Mouse (Mus musculus) erythroblast, adult 5-6 weeks (primary cell): ENCODE results near the gene Dynll2. TPM values are rescaled to one million over a fixed set of nuclear protein-coding genes. Genes with fewer than 3 reads are reported as not detected.

ENCODE experiments used
- ATAC-seq: replicated peaks from 2 replicates; pipeline ENCODE4 v1.8.0; 2016; ENCODE audit warnings: moderate number of reproducible peaks, mild to moderate bottlenecking, moderate TSS enrichment, inconsistent platforms; ENCODE audit not compliant: poor library complexity, low FRiP score, severe bottlenecking
- total RNA-seq, 2 experiments: library from RNA; stranded (forward) in 1 of 2; stranded (reverse) in 1 of 2; fragments of 150-400 nt in 1 of 2; fragments of 200-764, 138-1000 nt in 1 of 2; gene quantifications; 2 replicates each; pipeline versions ENCODE4 v1.2.3 to v1.2.4; 2015 to 2017; ENCODE audit warnings: low replicate concordance in 2 of 2

Dynll2 gene
- total RNA-seq (2015; ENCODE audit: low replicate concordance) (2.1 and 2.5 TPM in 2 replicates), total RNA-seq (2017; ENCODE audit: low replicate concordance) (3.2 and 7.8 TPM in 2 replicates)

- peak; percentile 82 for ATAC-seq
Measured at GRCm38 (mm10) chr11:87986831-87987793, at the start of gene Dynll2. Gene Dynll2 (minus strand): TSS chr11:87987533.

- no peak for ATAC-seq
Measured at GRCm38 (mm10) chr11:88036761-88037251, 49.5 kb upstream of the Dynll2 start.

- ATAC-seq = no peak
Measured at GRCm38 (mm10) chr11:88035970-88036369, 48.6 kb upstream of the Dynll2 start.

GRCm38 (mm10) chr11:88031753-88032152 lies 44.4 kb upstream of the Dynll2 start:
- ATAC-seq = no peak

GRCm38 (mm10) chr11:88030836-88031235 lies 43.5 kb upstream of the Dynll2 start:
- ATAC-seq = no peak

DNA sequence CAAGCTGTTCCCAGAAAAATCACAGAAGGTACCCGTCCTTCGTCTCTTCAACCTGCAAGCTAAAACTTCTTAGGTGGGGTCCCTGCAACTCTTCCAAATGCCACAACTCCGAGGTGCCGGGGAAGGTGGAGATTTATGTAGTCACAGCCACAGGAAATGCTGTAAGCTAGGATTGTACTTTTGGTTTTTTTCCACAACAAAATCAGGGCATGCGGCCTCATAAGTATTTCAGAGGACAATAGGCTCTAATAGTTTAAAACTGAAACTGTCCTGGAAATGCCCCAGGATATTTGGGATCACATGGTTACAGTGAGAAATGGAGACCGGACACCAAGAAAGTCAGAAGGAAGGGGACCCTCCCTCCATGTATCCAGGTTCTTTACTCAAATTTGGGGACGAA lies 42.9 kb upstream of the Dynll2 start:
- ATAC-seq = no peak

DNA sequence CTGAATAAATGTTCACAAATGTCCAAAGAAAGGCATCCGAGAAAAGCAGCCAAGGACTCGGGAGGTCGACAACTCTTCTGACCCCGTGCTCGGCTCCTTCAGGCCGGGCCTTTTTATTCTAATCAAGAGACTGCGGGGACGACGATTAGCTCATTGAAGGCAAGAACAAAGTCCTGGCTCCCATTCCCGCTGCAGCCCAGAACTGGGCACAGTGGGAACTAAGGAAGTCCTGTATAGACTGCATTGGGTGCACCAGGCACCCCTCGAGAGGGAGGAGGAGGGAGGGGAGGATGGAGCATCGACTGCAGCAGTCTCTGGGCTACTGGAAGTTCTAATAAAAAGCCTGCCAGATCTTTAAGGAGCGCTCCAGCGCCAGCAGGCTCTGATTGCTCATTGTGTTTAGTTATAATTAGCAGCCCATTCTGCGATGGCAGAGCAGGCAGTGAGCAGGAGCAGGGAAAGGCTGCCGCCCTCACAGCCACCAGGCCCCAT lies 40.9 kb upstream of the Dynll2 start:
- no peak for ATAC-seq

GRCm38 (mm10) chr11:88027391-88028035 lies 40.2 kb upstream of the Dynll2 start:
- no peak for ATAC-seq

DNA sequence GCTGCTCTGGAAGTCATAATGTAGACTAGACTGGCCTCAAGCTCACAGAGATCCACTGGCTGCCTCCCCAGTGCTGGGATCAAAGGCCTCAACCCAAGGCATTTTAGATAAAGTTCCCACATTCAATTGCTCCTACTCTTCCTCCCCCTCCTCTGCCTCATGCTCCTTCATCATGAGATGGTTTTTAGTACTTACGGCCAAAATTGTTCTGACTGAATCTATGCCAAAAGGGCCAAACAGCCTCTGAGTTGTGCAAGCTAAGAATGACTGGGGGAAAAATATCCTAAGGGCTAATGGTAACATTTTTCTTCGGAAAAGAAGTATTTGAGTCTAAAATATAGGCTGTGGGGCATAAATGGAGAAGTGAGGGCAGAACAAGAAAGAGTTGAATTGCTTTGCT lies 36.6 kb upstream of the Dynll2 start:
- ATAC-seq = no peak

- ATAC-seq = no peak
Measured at GRCm38 (mm10) chr11:88015795-88016194, 28.5 kb upstream of the Dynll2 start.

GRCm38 (mm10) chr11:88015161-88015560 lies 27.8 kb upstream of the Dynll2 start:
- no peak for ATAC-seq

GRCm38 (mm10) chr11:88013632-88014031 lies 26.3 kb upstream of the Dynll2 start:
- no peak for ATAC-seq

GRCm38 (mm10) chr11:88012621-88013244 lies 25.4 kb upstream of the Dynll2 start:
- ATAC-seq = no peak

GRCm38 (mm10) chr11:88011914-88012419 lies 24.6 kb upstream of the Dynll2 start:
- ATAC-seq = no peak

- ATAC-seq = no peak
Measured at GRCm38 (mm10) chr11:88011208-88011913, 24.0 kb upstream of the Dynll2 start.

GRCm38 (mm10) chr11:88009542-88010190 lies 22.3 kb upstream of the Dynll2 start:
- no peak for ATAC-seq

DNA sequence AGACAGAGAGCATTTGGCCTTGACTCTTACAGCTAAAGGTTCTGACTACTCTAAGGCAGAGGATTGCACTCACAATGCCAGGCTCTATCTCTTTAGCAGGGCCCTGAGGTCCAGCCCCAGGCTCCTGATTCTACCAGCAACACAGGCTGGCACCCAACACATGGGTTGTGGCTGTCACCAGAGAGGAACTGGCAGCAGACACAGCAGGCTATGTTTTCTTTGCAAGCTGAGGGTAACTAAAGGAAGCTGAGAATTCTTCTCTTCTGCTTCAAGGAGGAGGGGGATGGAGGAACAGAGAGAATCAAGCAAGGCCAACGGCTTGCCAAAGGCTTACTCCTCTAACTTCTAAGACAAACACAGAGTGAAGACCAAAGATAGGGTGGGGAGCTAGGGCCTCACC lies 21.3 kb upstream of the Dynll2 start:
- ATAC-seq = no peak

GRCm38 (mm10) chr11:88004123-88004522 lies 16.8 kb upstream of the Dynll2 start:
- peak; percentile 75 for ATAC-seq

DNA sequence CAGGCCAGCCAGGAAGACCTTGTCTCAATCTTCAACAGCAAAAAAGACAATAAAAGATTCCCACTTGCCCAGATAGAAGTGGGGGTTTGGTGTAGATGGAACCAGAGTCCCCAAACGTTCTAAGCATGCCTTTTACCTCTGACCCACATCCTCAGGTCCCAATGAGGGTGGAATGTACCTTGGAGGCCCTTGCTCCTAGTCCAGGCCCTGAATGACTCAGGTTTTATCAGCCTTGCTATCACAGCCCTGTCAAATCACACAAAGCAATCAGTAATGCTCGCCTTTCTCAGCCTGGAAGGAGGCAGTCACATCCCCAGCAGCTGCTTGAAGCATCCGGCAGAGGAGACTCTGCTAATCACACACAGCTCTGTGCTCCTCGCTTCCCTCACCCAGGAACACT lies 15.4 kb upstream of the Dynll2 start:
- no peak for ATAC-seq
